Mouse (Mus musculus): ENCODE data around the gene Gm45713.
"Not testable (repeated sequence)": the region's sequence is repeated elsewhere in the genome, so short reads cannot be mapped to it uniquely, and the experiment has no call there.

The Gm45713 gene

DNA sequence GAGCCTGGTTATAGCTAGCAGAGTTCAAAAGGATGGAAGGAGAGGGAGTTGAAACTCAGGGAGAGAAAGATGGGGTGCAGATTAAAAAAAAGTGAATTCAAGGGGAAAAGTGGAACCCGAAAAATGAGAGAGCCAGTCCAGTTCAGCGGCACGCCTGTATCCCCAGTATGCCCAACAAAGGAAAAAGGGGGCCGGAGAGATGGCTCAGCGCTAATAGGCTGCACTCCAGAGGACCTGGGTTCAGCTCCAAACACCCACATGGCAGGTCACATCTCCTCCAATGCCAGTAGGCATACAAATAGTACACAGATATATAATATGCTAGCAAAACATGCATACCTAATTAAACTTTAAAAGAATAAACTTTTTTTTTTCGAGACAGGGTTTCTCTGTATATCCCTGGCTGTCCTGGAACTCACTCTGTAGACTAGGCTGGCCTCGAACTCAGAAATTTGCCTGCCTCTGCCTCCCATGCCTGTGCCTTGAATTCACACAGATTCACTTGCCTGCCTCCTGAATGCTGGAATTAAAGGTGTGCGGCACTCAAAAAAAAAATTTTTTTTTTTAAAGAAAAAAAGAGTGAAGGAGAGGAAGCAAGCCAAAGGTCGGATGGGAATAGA, 27.1 kb upstream of the Gm45713 start:
- DNase-seq (ENCODE audit: low spot score) = no peak

DNA sequence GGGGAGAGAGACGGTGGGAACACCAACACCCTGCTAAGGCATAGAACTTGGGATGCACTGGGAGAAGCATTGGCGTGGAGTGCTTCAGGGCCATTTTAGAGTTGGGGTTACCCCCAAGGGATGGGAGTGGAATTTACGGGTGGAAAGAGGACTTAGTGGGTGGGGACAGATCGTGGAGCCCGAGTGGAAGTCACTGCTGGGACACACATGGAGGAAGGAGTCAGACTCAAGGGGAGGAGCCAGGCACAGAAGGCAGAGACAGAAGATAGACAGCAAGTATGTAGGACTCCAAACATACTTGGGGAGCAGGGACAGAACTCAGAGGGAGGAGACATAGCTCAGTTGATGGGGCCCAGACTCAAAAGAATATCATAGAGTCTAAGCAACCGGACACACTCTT, 26.5 kb upstream of the Gm45713 start:
- DNase-seq (ENCODE audit: low spot score) = no peak

- DNase-seq (ENCODE audit: low spot score) = peak; percentile 76
These were observed 25.8 kb upstream of the Gm45713 start for GRCm38 (mm10) chr7:45161612-45162473.

GRCm38 (mm10) chr7:45160866-45161265, 24.8 kb upstream of the Gm45713 start:
- DNase-seq (ENCODE audit: low spot score) = no peak

- no peak for DNase-seq (ENCODE audit: low spot score)
These were observed 24.3 kb upstream of the Gm45713 start for GRCm38 (mm10) chr7:45160316-45160800.

DNA sequence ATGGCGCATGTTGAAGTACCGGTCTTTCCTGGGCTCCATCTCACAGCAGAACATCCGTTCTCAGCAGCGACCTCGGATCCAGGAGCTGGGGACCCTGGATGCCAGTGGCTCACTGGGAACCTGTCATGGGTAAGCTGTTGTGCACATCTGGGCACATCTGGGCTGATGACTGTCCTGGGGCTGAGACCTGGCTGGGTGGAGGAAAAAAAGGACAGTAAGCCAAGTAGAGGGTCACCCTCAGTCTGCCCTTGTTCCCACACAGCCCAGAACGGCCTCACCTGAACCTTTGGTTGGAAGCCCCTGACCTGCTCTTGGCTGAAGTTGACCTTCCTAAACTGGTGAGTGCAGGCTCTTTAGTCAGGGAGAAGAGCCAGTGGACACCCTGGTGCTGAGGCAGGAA, 23.0 kb upstream of the Gm45713 start:
- DNase-seq (ENCODE audit: low spot score) = no peak

- no peak for DNase-seq (ENCODE audit: low spot score)
These were observed 21.4 kb upstream of the Gm45713 start for GRCm38 (mm10) chr7:45157459-45157858.

DNA sequence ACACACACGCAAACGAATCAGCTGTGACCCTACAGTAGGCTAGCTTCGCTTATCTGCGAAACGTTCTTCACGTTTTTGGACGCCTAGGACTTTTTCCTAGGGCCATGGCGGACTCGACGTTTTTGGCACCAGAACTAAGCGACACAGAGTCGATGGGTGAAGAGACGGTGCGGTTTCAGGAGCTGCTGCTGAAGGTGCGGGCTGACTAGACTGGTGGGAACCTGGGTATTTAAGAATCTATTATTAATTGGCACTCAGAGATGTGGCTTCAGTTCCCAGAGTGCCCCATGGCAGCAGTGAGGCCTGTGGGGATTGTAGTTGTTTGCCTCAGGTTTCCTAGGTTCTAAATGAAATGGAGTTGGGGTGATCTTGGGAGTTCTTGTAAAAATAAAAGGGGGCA, 20.2 kb upstream of the Gm45713 start:
- DNase-seq (ENCODE audit: low spot score) = no peak

DNA sequence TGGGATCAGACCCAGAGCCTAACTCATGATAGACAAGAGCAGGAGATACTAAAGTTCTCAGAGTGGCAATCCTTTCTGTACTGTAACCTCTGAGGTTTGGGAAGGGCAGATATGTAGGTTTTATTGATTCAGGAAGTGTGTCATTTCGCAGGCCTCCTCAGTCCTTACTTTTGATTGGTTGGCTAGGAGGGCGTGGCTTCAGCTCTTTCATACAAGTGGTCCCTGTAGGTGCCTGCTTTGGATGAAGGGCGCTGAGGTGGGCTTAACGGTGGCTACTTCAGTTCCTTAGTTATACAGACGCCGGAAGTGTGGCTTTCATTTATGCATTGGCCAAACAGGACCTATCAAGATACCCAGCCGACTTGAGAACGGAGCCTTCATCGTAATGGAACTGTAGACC, 19.6 kb upstream of the Gm45713 start:
- DNase-seq (ENCODE audit: low spot score) = no peak

- DNase-seq (ENCODE audit: low spot score) = peak; percentile 34
These were observed 19.0 kb upstream of the Gm45713 start for GRCm38 (mm10) chr7:45154993-45155514.

DNA sequence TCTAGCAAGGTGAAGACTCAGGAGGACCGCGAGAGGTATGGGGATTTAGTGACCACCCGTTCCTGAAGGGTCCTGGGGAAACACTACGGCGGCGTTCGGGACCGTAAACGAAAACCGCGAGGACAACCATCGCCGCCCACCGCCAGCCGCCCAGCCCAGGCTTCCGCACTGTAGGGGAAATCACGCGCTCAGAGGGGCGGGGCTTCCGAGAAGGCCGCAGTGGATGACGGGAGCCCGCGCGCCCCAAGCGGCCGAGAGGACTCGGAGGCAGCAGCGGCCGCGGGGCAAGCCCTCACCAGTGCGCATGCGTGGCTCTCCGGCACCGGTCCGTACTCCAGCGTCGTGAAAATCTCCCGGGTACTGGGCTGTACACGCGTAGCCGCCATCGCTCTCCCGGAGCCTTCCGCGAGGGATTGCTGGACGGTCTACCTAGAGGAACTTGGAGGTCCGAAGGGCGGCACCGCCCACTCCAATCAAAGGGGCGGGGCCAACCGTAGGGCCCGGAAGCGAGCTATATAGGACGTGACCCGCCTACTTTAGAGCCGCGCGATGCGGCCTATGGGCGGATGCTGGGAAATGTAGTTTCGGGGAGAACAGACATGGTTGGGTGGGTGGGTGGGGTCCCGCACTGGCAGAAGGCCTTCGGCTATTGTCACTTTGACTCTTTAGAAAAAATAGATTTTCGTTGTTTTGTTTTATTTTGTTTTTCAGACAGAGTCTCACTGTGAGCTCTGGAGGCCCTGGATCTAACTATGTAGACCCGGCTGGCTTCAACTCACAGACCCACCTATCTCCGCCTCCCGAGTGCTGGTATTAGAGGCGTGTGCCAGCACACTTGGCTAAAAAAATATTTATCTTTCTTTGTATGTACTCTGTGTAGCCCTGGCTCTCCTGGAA, 18.3 kb upstream of the Gm45713 start, which contains the start of the genes Pih1d1 and Aldh16a1:
Gene Pih1d1, plus strand, starts transcription at position 208 of the 897 bp plus-strand sequence.
Gene Aldh16a1, minus strand, starts transcription at position 489 of the 897 bp plus-strand sequence.
- peak; percentile 99 for DNase-seq (ENCODE audit: low spot score)

- DNase-seq (ENCODE audit: low spot score) = no peak
These were observed 17.6 kb upstream of the Gm45713 start for GRCm38 (mm10) chr7:45153586-45153985.

GRCm38 (mm10) chr7:45153052-45153451, 17.0 kb upstream of the Gm45713 start:
- not testable (repeated sequence) for DNase-seq (ENCODE audit: low spot score)

DNA sequence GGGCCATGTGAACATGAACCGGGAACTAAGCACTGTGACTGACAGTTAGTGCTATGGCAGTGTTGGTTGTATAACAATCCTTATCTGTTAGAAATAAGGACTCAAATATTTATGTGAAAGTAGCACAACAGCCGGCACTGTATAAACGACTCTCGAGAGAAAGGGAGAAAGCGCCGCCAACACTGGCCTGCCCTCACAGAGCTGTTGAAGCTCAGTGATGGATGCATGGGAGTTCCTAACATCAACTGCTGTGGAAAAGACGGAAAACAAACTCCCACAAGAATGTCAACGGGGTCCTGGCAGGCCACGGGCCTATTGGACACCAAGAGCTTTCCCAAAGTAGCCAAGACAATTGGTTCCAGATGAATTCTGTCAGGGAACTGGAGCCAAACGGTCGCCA, 15.3 kb upstream of the Gm45713 start:
- no peak for DNase-seq (ENCODE audit: low spot score)

DNA sequence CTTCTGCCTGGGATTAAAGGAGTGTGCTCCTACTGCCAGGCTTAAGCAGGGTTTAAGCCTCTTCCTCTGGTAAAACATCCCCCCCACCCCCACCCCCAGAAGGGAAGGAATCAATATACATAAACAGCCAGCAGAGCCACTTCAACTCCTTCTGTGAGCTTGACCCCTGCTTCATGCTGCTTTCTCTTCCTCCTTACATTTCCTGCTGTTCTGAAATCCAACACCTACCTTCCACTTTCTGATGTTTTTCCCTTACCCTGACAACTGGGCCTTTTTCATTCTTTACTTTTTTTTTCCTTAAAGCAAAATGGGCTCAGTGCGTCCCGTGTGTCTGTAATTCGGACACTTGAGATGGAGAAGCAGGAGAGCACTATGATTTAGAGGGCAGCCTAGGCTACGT, 14.3 kb upstream of the Gm45713 start:
- DNase-seq (ENCODE audit: low spot score) = no peak

DNA sequence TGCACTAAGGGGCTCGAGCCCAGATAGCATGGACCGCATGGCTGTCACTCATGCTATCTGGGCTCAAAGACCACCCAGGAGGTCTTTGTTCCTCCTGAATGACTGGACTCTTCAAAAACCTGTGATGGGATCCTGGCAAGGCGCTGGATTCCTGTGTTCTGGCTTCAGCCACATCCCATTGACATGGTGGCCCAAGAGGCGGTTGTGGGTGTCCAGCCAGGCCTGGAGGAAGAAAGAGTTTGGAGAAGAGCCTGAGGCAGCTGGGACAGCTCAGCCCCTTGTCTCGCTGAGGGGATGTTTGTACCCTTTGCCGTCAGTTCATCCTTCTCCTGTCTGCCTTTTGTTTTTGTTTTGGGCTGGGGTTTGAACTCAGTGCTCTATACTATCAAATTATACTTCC, 13.5 kb upstream of the Gm45713 start:
- no peak for DNase-seq (ENCODE audit: low spot score)

DNA sequence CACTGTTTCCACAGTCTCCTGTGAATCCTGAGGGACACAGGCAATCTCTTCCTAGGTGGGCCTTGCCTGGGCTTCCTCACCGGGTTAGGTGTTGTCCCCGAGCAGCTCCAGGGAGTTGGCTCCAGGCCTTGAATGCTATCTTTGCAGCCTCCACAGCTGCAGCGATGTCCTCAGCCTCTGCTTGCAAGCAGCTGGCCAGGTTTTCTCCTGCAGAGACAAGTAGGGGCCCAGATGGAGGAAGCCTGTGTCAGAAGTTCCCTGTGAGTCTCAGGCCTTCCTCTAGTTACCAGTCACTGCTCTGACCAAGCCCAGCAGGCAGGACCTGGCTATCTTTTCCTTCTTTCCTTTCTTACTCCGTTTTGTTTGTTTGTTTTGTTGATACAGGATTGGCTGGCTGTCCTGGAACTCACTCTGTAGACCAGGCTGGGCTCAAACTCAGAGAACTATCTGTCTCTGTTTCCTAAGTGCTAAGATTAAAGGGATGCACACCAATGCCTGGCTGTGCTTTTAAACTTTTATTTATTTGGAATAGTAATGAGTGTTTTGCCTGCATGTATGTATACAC, 12.6 kb upstream of the Gm45713 start:
- DNase-seq (ENCODE audit: low spot score) = no peak

DNA sequence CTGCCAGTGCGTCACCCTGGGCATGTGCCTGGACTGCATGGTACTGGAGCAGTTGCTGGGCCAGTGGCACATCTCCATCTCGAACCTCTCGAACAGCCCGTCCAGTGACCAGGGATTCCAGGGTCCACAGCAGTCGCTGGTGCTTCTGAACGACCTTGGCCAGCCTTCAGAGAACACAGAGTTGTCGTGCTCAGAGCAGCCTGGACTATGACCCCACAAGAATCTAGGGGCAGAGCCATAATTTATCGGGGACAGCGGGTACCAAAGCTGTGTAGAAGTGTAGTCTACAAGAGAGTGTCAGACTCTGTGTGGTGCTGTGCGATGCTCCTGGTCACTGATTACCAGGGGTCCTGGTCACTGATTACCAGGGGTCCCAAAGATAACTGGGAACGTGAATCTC, 11.9 kb upstream of the Gm45713 start:
- no peak for DNase-seq (ENCODE audit: low spot score)

DNA sequence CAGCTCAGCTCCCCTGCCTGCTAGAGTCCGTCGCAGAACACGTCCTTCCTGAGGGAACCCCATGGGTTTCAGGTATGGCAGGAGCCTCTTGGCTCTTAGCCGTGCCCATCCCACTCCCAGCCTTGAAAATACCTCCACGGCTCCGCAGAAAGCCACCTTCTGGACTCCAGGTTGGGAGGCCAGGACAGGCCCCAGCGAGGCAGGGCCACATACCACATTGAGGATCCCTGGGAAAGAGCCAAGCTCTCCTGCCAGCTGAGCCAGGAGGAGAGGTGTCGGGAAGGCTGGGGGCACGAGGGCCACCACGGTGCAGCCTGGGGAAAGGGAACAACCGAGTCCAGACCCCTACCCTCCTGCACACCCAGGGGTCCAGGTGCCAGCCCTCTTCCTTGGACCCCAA, 11.2 kb upstream of the Gm45713 start:
- no peak for DNase-seq (ENCODE audit: low spot score)

GRCm38 (mm10) chr7:45145460-45145859, 9.4 kb upstream of the Gm45713 start:
- no peak for DNase-seq (ENCODE audit: low spot score)

GRCm38 (mm10) chr7:45144368-45145174, 8.5 kb upstream of the Gm45713 start:
- DNase-seq (ENCODE audit: low spot score) = no peak

All from spleen, adult 12 weeks (tissue).